Mouse (Mus musculus) heart, postnatal 0 days (tissue): ENCODE data around the gene Wnt7b. TPM values are rescaled to one million over a fixed set of nuclear protein-coding genes. Genes with fewer than 3 reads are reported as not detected.

ENCODE experiments used
- ATAC-seq: fragments of 200-750 bp; cut with Nextera tagmentation; 2 replicates; pipeline ENCODE4 v1.8.0; 2017; ENCODE audit warnings: low read depth, moderate number of reproducible peaks, moderate library complexity; ENCODE audit not compliant: insufficient read depth
- DNase-seq: peaks from one replicate; pipeline ENCODE4 v3.0.0-alpha.2; 2016; ENCODE audit warnings: low spot score
- H3K27ac ChIP-seq: fragments of 300-500 bp; sonication (generic); 2 replicates; pipeline ENCODE4 v1.5.1; 2014; ENCODE audit warnings: low read depth, mild to moderate bottlenecking
- H3K27me3 ChIP-seq: fragments of 300-500 bp; sonication (generic); 2 replicates; pipeline ENCODE4 v1.6.1; 2014; ENCODE audit warnings: low read length, mixed read lengths; ENCODE audit not compliant: control insufficient read depth, insufficient read depth
- H3K36me3 ChIP-seq: fragments of 300-500 bp; sonication (generic); replicated peaks from 2 replicates; pipeline ENCODE4 v1.6.1; 2014; ENCODE audit warnings: low read length, mixed read lengths; ENCODE audit not compliant: control insufficient read depth, insufficient read depth
- H3K4me1 ChIP-seq: fragments of 300-500 bp; sonication (generic); 2 replicates; pipeline ENCODE4 v1.6.1; 2014; ENCODE audit warnings: antibody characterized with exemption; ENCODE audit not compliant: control insufficient read depth, insufficient read depth
- H3K4me2 ChIP-seq: fragments of 300-500 bp; sonication (generic); 2 replicates; pipeline ENCODE4 v1.6.1; 2014; ENCODE audit warnings: low read depth, mild to moderate bottlenecking, low read length, moderate library complexity
- H3K4me3 ChIP-seq: fragments of 300-500 bp; sonication (generic); 2 replicates; pipeline ENCODE4 v1.5.1; 2014; ENCODE audit warnings: low read depth, low read length
- H3K9ac ChIP-seq: fragments of 300-500 bp; sonication (generic); replicated peaks from 2 replicates; pipeline ENCODE4 v1.6.1; 2014; ENCODE audit warnings: low read depth, low read length, mixed read lengths
- H3K9me3 ChIP-seq: fragments of 300-500 bp; sonication (generic); replicated peaks from 2 replicates; pipeline ENCODE4 v1.6.1; 2016; ENCODE audit warnings: low read length; ENCODE audit not compliant: control insufficient read depth
- CTCF ChIP-seq: IDR thresholded peaks from 2 replicates; pipeline ENCODE4 v1.5.1; 2016; ENCODE audit warnings: antibody characterized with exemption, control low read depth, low read depth
- EP300 ChIP-seq: IDR thresholded peaks from 2 replicates; pipeline ENCODE4 v1.6.1; 2016; ENCODE audit warnings: antibody characterized with exemption, low read depth
- WGBS: fragments of 180-500 bp; shearing (Covaris S2); extraction: QIAGEN DNeasy Blood & Tissue Kit; methylation state at CpG from one replicate; pipeline ENCODE4 v1.1.7; 2014; 5-methylcytosine and 5-hydroxymethylcytosine counted together
- polyA plus RNA-seq: library from polyadenylated mRNA; unstranded; fragments of >200 nt; fragmentation: Nextera tagmentation; extraction: Ambion mirVana; gene quantifications from 2 replicates; pipeline ENCODE4 v1.2.1, GENCODE M21; 2015
- total RNA-seq: library from RNA; depleted of rRNA; stranded (reverse); fragments of >200 nt; gene quantifications from 2 replicates; pipeline ENCODE4 v1.2.3, GENCODE M21; 2014; ENCODE audit warnings: low replicate concordance

The Wnt7b gene
- total and polyA plus RNA-seq, 2 experiments from 2014 or later: 0.10 to 2.6 TPM

DNA sequence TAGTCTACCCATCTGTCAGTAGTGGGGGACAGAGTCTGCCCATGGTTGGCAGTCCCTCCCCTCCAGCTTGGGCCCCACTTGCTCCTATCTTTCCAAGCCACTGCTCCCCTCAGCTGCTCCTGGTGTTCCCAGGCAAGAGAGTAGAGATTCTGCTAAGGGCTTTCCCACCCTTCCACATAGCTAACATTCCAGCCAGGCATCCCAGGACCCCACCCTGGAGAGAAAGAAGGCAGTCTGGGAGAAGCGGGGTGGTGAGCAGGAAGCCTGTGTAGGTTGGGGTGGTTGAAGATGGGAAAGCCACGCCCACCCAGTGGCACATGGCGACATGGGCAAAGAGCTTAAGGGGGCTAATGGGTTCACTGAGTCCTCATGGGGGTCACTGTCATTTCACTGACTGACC lies 13.9 kb downstream of the Wnt7b start:
- no peak for DNase-seq
- ATAC-seq: no peak
- peaks cover 22% of the 10 kb centered on the region for H3K27me3 ChIP-seq
- H3K4me2 ChIP-seq: no peak overlapping the region
- no peaks in the 10 kb centered on the region for H3K36me3 ChIP-seq
- 68% methylated on average over 3 of the region's 3 CpGs for WGBS
- H3K9ac ChIP-seq: no peak overlapping the region
- no peak for TF ChIP-seq CTCF
- TF ChIP-seq EP300: no peak
- no peak overlapping the region for H3K4me3 ChIP-seq
- H3K27ac ChIP-seq: no peak overlapping the region
- H3K4me1 ChIP-seq: no peaks in the 10 kb centered on the region
- no peaks in the 10 kb centered on the region for H3K9me3 ChIP-seq

DNA sequence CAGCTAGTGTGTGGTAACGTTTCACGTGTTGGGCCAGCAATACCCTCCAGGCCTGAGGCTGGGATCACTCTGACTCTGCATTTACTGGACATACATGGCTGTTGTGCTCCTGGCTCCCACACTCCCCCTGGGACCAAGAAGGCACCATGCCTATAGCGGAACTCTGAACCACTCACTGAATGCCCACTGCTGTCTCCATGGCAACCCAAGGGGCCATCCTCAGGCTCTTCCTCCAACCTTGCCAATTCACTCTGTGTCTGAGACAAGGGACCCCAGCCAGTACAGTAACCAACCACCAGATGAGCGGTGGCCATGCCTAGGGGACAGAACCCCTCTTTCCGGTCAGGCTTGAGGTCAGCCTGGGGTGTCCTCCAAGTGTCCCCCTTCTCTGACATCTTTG lies 17.3 kb downstream of the Wnt7b start:
- Histone ChIP-seq H3K27me3 (0 out of 2 replicates have a peak, but pooled peaks cover 3% of the 10 kb centered on the region), H3K9me3 (0 out of 2 replicates have a peak, but pooled peaks cover 6% of the 10 kb centered on the region), H3K4me1 (no peaks in the 10 kb centered on the region), H3K9ac (no peak overlapping the region), H3K4me3 (no peak overlapping the region), H3K27ac (no peak overlapping the region), H3K36me3 (no peaks in the 10 kb centered on the region), H3K4me2 (no peak overlapping the region)
- TF ChIP-seq EP300 (no peak), CTCF (no peak)
- no peak for DNase-seq
- 87% methylated on average over 5 of the region's 5 CpGs for WGBS
- no peak for ATAC-seq

DNA sequence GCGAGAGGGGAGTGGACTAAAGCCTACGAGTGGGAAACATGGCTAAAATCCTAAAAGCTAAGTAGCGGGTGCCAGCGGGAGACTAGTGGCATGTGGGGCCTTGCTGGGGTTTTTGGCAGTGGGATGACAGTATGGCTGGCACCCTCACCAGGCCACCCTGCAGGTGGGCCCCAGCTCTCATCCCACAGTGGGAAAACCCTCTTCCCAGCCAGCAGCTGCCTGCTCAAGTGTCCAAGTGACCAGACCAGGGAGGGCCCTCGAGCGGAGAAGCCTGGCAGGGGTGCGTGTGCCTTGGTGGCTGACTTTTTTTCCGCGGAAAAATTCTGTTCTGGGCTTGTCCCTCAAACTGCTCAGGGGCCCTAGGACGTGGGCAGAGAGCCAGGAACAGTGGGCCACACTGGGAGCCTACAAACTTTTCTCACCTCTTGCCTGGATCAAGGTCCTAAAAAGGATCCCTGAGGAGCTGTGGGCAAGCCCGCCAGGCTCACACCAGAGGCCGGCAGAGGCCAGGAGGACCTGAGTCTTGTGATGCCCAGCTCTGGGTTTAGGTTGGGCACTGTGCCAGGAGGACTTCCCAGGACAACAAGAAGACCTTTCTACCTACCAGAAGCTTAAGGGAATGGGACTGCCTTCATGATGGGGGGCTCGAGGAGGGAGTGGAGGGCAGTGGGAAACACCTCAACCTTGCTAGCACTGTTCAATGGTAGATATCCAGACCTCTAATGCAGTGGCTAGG lies 18.1 kb downstream of the Wnt7b start:
- no peaks in the 10 kb centered on the region for H3K4me1 ChIP-seq
- H3K9ac ChIP-seq: no peak overlapping the region
- no peak overlapping the region for H3K4me3 ChIP-seq
- DNase-seq (no peak), ATAC-seq (no peak)
- no peak overlapping the region for H3K27ac ChIP-seq
- no peaks in the 10 kb centered on the region for H3K36me3 ChIP-seq
- TF ChIP-seq CTCF: no peak
- TF ChIP-seq EP300: no peak
- 69% methylated on average over 13 of the region's 13 CpGs for WGBS
- no peak overlapping the region for H3K4me2 ChIP-seq
- 0 out of 2 replicates have a peak, but pooled peaks cover 6% of the 10 kb centered on the region for H3K9me3 ChIP-seq
- 0 out of 2 replicates have a peak, but pooled peaks cover 3% of the 10 kb centered on the region for H3K27me3 ChIP-seq

DNA sequence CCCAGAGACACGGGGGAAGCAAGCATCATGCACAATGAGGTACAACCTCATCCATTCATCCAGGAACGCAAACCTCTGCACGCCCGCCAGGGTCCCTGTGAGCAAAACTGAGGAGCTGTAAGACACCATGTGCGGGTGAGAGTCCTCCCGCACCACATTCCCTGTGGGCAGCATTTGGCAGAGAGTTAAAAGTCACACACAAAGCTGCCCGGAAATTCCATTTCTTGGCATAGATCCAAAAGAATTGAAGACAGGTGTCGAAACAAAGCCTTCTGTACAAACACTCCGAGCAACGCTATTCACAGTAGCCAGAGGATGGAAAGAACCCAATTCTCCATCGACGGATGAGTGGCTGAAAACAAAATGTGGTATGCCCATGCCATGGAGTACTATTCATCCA lies 20.3 kb downstream of the Wnt7b start:
- 65% methylated on average over 12 of the region's 12 CpGs for whole genome bisulfite sequencing
- H3K4me1 ChIP-seq: no peaks in the 10 kb centered on the region
- H3K36me3 ChIP-seq: no peaks in the 10 kb centered on the region
- DNase-seq (no peak), ATAC-seq (no peak)
- TF ChIP-seq CTCF: no peak
- TF ChIP-seq EP300: no peak
- 0 out of 2 replicates have a peak, but pooled peaks cover 6% of the 10 kb centered on the region for H3K9me3 ChIP-seq
- 0 out of 2 replicates have a peak, but pooled peaks cover 6% of the 10 kb centered on the region for H3K27me3 ChIP-seq
- H3K9ac ChIP-seq: no peak overlapping the region
- no peak overlapping the region for H3K27ac ChIP-seq
- H3K4me2 ChIP-seq: no peak overlapping the region
- H3K4me3 ChIP-seq: no peak overlapping the region

DNA sequence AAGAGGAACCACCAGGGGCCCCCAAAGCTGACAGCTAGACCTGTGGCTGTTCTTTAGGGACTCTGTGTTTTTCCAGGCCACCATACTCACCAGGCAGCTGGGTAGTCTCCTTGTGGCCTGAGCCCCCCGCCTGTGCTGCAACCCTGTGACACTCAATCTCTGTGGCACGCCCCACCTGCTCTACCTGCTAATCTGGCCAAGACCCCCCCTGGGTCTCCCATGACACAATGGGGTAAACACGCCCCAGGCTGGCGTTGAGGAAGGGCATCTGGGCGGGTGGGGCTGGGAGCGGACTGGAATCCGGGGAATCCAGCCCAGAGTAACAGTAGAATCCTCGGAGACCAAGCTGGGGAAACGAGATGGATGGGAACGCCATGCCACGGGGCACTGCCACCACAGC lies 21.4 kb downstream of the Wnt7b start:
- DNase-seq (no peak), ATAC-seq (no peak)
- WGBS: 69% methylated on average over 11 of the region's 11 CpGs
- Histone ChIP-seq H3K9ac (no peak overlapping the region), H3K4me1 (no peaks in the 10 kb centered on the region), H3K27me3 (0 out of 2 replicates have a peak, but pooled peaks cover 6% of the 10 kb centered on the region), H3K4me2 (no peak overlapping the region), H3K4me3 (no peak overlapping the region), H3K9me3 (0 out of 2 replicates have a peak, but pooled peaks cover 6% of the 10 kb centered on the region), H3K36me3 (no peaks in the 10 kb centered on the region), H3K27ac (no peak overlapping the region)
- TF ChIP-seq EP300 (no peak), CTCF (no peak)
